Mouse (Mus musculus) megakaryocyte-erythroid progenitor cell, adult 5-6 weeks (primary cell): Measurements from ENCODE around the gene Myo1f. TPM values are rescaled to one million over a fixed set of nuclear protein-coding genes. Genes with fewer than 3 reads are reported as not detected.
A peak's percentile ranks its signal among the peaks of the same experiment; 100 is the strongest.
"Not testable (repeated sequence)": the region's sequence is repeated elsewhere in the genome, so short reads cannot be mapped to it uniquely, and the experiment has no call there.

Source experiments
- ATAC-seq: replicated peaks from 2 replicates; pipeline ENCODE4 v1.8.0; 2016; ENCODE audit warnings: mild to moderate bottlenecking, inconsistent platforms; ENCODE audit not compliant: severe bottlenecking, poor library complexity, low FRiP score, low TSS enrichment
- total RNA-seq, 2 experiments: library from RNA; stranded (forward) in 1 of 2; stranded (reverse) in 1 of 2; fragments of 200-1000, 215-1000 nt in 1 of 2; fragments of >200 nt in 1 of 2; fragmentation: Nextera tagmentation in 1 of 2; gene quantifications; 2 replicates each; pipeline ENCODE4 v1.2.3; 2014 to 2017

Gene Myo1f
- total RNA-seq, 2 experiments from 2014 or later = 1.0 to 20.0 TPM

DNA sequence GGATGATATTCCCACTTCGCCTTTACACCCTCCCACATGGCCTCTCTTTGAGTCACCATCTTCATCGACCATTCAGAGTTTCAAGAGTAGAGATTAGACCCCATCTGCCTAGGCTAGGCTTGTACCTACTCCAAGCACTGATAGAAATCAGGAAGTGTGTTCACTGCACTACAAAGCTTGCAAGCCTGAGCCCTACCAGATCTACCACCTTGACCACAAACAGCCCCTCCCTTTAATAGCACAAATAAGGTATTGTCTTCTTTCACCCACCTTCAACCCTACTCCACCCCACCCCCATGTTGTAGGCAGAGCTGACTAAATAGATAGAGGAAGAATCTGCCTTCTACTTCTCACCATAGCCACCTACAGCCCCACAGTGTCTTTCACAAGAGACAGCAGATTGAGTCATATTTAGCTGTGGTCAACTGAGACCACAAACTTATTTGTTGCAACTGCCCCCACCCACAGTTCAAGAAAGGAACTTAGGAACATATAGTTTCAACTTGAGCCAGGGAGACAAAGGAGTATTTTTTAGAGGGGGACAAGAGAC, 8.1 kb downstream of the Myo1f start:
- no peak for ATAC-seq

DNA sequence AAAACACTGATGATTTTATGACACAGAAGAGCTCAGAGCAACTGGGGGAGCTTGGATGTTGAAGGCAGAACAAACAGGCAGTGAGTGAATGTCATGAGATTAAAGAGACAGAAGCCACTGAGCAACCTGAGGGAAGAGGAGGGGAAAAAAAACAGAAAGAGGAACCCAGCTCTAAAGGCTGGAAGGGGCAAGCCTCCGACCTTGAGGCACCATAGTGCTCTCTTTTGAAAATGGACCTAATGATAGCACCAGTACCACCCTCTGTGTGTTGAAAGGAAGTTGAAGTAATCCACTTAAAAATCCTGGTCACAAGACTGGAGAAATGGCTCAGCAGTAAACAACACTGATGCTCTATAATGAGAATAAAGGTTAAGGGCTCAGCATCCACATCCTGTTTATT, 9.1 kb downstream of the Myo1f start:
- ATAC-seq = no peak

DNA sequence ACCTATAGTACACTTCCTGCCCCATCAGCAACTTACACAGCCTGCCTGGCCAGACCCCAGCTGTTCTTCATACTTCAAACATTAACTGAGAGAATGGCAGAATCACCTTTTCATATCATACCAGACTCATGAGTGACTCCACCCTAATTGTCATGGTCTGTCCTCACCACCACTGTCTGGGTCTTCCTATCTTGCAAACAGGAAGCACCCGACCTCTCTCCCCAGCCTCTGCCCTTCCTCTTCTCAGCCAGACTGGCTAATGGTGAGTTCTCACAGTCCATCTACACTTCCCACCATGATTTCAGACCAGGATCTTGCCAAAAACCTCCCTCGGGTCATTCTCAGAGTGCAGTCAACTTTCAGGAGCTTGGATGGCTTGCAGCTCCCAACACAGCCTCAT, 10.7 kb downstream of the Myo1f start:
- peak; percentile 78 for ATAC-seq

DNA sequence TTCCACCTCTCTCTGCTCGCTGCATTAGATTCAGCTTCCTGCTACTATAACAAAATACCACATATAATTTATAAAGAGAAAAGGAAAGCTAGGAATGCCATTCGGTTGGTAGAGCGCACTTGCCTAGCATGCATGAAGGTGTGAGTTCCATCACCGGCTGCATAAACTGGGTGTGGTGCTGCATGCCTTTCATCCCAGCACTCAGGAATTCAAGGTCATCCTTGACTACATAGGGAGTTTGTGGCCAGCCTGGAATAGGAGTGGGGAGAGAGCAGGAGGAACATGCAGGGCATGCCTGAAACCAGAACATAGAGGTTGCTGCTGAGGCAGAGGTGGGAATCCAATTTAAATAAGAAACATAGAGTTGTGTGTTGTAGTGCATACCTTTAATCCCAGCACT, 28.6 kb downstream of the Myo1f start:
- no peak for ATAC-seq

DNA sequence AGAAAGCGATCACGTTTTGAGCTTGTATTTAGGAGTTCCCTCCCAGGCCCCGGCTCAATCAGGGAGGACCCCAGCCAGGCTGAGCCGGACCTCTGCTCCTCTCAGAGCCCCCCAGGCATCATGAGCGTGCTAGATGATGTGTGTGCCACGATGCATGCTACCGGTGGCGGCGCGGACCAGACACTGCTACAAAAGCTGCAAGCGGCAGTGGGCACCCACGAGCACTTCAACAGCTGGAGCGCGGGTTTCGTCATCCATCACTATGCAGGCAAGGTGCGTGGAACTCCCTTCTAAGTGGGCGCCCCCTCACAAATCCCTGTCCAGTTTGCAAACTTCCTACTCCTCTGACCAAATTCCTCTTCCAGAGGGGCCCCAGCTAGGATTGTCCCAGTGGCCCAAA, 30.5 kb downstream of the Myo1f start:
- no peak for ATAC-seq

DNA sequence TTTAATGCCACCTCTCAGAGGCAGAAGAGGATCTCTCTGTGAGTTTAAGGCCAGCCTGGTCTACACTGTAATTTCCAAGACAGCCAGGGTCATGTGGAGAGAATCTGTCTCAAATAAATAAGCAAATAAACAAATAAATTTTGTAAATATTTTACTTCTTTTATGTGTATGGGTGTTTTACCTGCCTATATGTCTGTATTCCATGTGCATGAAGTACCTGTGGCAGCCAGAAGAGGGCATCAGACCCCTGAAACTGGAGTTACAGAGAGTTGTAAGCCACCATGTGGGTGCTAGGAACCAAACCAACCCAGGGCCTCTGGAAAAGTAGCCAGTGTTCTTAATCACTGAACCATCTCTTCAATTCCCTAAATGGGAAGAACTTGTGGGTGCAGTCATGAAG, 41.8 kb downstream of the Myo1f start:
- no peak for ATAC-seq

- ATAC-seq = no peak
These were observed 43.0 kb downstream of the Myo1f start for GRCm38 (mm10) chr17:33598506-33598905.

DNA sequence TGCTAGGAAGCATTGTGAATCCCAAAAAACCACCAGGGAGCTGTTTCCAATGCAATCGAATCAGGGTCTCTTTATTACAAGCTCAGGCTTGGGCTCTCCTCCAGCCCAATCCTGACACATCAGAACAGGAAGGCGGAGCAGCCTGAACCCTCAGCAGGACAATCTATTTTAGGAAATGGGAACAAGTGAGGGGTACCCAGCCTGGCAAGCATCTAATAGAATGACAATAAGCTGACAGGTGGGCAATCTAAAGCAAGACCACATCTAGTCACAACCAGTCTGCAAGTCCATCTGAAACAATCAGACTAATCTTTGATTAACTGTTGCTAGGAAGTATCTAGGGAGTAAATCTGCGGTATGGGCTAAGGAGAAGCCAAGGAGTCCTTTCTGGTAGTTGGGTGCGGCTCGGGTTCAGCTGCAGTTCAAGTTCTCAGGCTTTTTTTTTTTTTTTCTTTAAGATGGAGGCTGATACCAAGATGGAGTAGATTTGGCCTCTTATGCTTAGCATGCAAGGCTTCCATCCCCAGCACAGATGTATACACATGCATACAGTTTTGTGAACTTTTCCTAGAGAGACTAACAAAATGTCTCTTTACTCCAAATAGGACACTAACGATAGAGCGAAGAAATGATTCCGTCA, 44.4 kb downstream of the Myo1f start:
- no peak for ATAC-seq

DNA sequence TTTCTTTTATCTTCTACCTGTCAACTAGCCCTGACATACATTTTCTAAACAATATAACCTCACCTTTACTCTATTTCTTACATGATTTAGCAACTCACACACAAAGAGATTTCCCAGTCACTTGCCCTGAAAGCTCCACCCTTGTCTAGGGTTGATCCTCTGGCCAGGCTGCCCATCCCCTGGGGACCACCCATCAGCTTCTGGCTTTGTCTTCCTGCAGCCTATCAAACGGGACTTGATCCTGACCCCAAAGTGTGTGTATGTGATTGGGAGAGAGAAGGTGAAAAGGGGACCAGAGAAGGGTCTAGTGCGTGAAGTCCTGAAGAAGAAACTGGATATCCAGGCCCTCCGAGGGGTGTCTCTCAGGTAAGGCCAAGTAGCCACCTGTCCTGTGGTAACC, 45.3 kb downstream of the Myo1f start:
- no peak for ATAC-seq

DNA sequence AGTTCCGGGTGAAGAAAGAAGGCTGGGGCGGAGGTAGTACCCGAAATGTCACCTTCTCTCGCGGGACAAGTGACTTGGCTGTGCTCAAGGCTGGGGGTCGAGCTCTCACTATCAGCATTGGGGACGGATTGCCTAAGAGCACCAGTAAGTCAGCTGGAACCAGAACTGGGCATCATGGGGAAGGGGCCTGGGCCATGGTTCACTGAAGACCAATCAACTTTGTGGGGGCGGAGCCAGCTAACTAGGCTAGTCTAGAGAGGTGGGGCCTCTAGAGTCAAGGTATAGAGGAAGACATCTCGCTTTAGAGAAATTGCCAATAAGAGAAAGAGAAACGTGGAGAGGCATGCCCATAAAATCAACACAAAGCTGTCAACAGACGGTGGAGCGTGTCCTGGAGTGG, 46.4 kb downstream of the Myo1f start:
- ATAC-seq = no peak

- peak; percentile 47; the same call in 1 of the 2 replicates for ATAC-seq
These were observed 51.8 kb downstream of the Myo1f start for GRCm38 (mm10) chr17:33607273-33607672.

GRCm38 (mm10) chr17:33610548-33610947, 55.0 kb downstream of the Myo1f start:
- ATAC-seq = no peak

GRCm38 (mm10) chr17:33613726-33614125, 58.2 kb downstream of the Myo1f start:
- not testable (repeated sequence) for ATAC-seq

DNA sequence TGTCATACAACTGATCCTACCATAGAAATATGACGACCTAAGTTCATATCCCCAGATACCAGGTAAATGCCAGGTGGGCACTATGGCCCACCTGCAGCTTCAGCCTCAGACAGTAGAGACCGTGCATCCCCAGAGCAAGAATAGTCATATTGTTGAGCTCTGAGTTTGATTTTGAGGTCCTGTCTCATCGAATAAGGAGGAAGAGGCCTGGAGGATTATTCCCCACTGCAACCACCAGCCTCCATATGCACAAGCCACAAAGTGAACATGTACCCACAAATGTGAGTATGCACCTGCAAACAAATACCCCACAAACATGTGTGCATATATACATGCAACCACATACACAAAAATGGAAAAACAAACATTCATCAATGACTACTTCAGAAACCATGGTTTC, 71.8 kb downstream of the Myo1f start:
- ATAC-seq = no peak

DNA sequence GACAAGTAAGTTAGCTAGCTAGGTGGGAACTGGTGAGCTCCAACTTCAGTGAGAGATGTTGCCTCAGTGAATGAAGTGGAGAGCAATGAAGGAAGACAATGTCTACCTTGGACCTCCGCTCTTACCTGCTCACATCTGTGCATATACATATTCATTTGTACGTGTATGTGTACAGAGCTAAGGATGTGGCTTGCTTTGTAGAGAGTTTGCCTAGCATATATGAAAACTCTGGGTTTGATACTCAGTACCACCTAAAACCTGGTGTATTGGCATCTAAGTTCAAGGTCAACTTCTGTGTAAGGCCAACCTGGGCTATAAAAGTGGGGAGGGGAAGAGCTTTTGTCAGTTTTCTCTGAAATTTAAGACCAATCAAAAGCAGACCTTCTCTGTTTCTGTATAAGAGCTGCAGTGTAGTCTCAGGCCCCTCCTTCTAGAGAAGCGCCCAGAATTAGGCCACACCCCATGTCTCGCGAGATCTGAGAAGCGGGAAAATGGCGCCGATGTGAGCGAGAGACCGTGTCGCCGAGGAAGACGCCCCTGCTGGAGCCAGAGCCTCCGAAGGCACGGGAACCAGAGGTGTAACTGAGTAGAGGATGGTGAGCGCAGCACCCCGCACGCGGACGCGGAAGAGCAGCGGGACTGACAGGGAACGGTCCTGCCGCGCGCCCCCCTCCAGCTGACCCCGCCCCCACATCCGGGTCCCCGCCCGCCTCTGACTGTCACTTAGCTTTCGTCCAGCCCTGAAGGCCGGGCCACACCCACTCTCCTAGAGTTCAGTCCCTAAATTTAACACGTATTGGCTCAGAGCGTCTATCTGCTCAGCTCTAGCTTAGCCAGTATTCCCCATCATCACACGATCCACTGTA, 73.3 kb downstream of the Myo1f start, which contains the start of gene Zfp414:
TSS of gene Zfp414 (plus strand) at position 470 of the 866 bp plus-strand sequence.
- ATAC-seq = peak; percentile 96

GRCm38 (mm10) chr17:33629487-33630125, 74.1 kb downstream of the Myo1f start:
- ATAC-seq = no peak

DNA sequence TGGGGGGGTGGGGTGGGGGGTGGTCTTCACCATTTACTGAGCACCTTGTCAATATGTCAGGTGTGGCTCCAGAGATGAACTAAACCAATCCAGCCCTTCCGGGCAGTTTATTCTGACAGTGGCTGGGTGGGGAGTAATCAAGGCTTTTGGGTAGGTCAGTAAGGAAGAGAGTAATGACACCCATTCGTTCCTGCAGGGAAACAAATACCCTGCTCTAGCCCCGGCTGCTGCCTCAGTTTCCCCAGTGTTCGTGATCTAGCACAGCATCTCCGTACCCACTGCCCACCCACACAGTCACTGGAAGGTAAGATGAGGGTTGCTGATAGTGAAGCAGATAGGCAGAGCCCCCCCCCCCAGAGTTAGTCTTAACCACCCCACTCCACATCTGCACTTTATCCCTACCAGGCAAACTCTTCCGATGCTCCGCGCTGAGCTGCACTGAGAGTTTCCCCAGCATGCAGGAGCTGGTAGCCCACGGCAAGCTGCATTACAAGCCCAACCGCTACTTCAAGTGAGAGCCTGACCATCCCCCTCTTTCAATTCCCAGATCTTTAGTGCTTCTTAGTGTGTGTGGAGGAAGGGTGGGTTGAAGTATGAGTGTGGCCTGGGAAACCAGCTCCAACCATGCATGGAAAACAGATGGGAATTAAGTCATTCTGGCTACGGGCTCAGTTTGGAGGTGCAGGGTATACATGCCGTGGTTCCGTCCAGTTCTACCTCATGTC, 74.8 kb downstream of the Myo1f start:
- ATAC-seq = no peak

DNA sequence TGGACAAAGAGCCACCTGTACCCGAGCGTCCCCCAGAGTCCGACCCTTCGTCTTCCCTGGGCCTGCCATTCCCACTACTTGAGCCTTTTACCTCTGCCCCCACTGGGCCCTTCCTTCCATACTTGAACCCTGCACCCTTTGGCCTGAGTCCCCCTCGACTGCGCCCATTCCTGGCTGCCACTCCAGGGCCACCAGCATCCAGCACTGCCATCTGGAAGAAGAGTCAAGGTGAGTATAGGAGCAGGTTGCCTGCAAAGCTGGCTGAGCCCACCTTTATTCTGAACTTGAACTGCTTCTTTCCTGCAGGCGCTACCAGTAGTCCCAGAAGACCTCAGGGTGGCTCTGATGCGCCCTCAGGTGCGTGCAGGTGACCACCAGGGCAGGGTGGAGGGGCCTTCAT, 75.7 kb downstream of the Myo1f start:
- ATAC-seq = no peak

- ATAC-seq = no peak
These were observed 76.3 kb downstream of the Myo1f start for GRCm38 (mm10) chr17:33631796-33632195.

DNA sequence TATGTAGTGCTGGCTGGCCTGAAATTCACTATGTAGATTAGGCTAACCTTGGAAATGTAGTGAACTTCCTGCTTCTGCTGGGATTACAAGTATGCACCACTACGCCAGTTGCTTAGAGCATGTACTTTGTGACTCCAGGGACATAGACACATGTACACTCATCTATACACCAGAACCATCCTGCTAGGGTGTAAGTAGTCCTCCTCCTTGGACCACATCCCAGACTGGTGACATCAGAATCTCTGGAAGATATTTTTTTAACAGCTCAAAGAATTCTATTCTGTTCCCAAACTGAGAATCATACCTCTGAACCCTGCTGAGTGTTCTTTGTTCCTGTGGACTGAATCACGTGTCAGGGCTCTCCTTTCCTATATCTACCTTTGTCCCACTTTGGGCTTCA, 81.5 kb downstream of the Myo1f start:
- ATAC-seq = no peak
